Comparison of ENCODE assay signal across 27 mouse cellular contexts in the genomic region with DNA sequence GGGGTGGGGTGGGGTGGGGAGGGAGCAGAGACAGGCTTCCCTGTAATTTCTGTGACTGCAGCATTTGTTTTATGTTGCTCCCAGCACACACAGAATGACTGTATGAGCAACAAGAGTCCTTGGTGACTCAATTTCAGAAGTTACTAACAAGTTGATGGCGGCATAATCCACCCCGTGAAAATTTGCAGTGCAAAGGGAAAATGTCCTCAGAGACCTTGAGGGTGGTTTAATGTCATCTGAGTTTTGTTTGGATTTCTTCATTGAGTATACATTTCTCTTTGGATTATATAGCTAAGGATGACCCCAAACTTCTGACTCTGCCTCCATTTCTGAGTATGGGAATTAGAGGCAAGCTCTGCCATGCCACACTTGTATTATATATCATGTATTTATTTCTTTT. TPM values are rescaled to one million over a fixed set of nuclear protein-coding genes. Genes with fewer than 3 reads are reported as not detected.
DNase-seq lines count a peak whose midpoint lies in the region; ATAC-seq and TF ChIP-seq lines count a peak whose summit lies in the region.
"Had no signal": no experiment of that assay in that cellular context is flagged by ENCODE, and none has a peak within 500 bp of the region (broad histone marks: within the 10 kb centered on the region; RNA-seq: fewer than 3 reads in every experiment).

Gene Olfr769 (minus strand): TSS at position 101 of the 400 bp plus-strand sequence.

- TF ChIP-seq CTCF in liver, postnatal 0 days (IDR thresholded peaks at IDR 0.05; ENCODE audit: low read depth) = no peak

- no peak for TF ChIP-seq EP300 in liver, postnatal 0 days (IDR thresholded peaks at IDR 0.05; ENCODE audit: low read depth)

- DNase-seq in adrenal gland, adult 2 months = peak; percentile 30
- DNase-seq in adrenal gland, postnatal 4 days (ENCODE audit: low spot score in 2 of 2) = no peak
- peak; percentile 4 for DNase-seq in adrenal gland, postnatal 14 days
- no peak for DNase-seq in adrenal gland, postnatal 10 days
- peak; percentile 0 for DNase-seq in brain, adult 2 months (ENCODE audit: low read depth, low spot score)
- no peak for DNase-seq in liver, postnatal 0 days
- DNase-seq: cerebellum, adult 11 months; cerebellum, adult 18-20 months; cerebellum, adult 8-10 months; cerebellum, adult 9-11 months; cerebellum, postnatal 14 days; cerebellum, postnatal 36 days; embryo, embryonic 11 days had no signal

- 87% methylated on average over 2 of the region's 2 CpGs for WGBS in liver, postnatal 0 days (ENCODE audit: insufficient replicate concordance)

- no peak within 1 kb of the TSS for H3K4me2 ChIP-seq in liver, postnatal 0 days (ENCODE audit: low read depth, low read length)
- H3K4me2 ChIP-seq: embryonic facial prominence, embryonic 13.5 days; embryonic facial prominence, embryonic 15.5 days; forebrain, embryonic 12.5 days had no signal

- H3K27me3 ChIP-seq in liver, postnatal 0 days (ENCODE audit: insufficient read depth, low read length) = no peaks in the 10 kb centered on the region
- H3K27me3 ChIP-seq: embryonic facial prominence, embryonic 13.5 days; embryonic facial prominence, embryonic 15.5 days; forebrain, embryonic 12.5 days had no signal

- no peaks in the 10 kb centered on the region for H3K9me3 ChIP-seq in liver, postnatal 0 days (ENCODE audit: low read length)
- H3K9me3 ChIP-seq: embryonic facial prominence, embryonic 13.5 days; embryonic facial prominence, embryonic 15.5 days; forebrain, embryonic 10.5 days; forebrain, embryonic 12.5 days had no signal

- no peaks in the 10 kb centered on the region for H3K4me1 ChIP-seq in liver, postnatal 0 days (ENCODE audit: insufficient read depth)
- H3K4me1 ChIP-seq: embryonic facial prominence, embryonic 13.5 days; embryonic facial prominence, embryonic 15.5 days; forebrain, embryonic 10.5 days; forebrain, embryonic 12.5 days had no signal

- H3K27ac ChIP-seq in liver, postnatal 0 days (ENCODE audit: low read depth) = no peak within 1 kb of the TSS
- H3K27ac ChIP-seq: embryonic facial prominence, embryonic 13.5 days; embryonic facial prominence, embryonic 15.5 days; forebrain, embryonic 10.5 days; forebrain, embryonic 12.5 days had no signal

- no peak within 1 kb of the TSS for H3K4me3 ChIP-seq in liver, postnatal 0 days (ENCODE audit: low read depth, low read length)
- H3K4me3 ChIP-seq: embryonic facial prominence, embryonic 13.5 days; embryonic facial prominence, embryonic 15.5 days; erythroblast, embryonic 14.5 days; forebrain, embryonic 10.5 days; forebrain, embryonic 12.5 days had no signal

- no peaks in the 10 kb centered on the region for H3K36me3 ChIP-seq in liver, postnatal 0 days (replicated peaks; ENCODE audit: insufficient read depth, low read length)
- H3K36me3 ChIP-seq: embryonic facial prominence, embryonic 13.5 days; embryonic facial prominence, embryonic 15.5 days; forebrain, embryonic 10.5 days; forebrain, embryonic 12.5 days had no signal

- no peak within 1 kb of the TSS for H3K9ac ChIP-seq in liver, postnatal 0 days (replicated peaks)
- H3K9ac ChIP-seq: embryonic facial prominence, embryonic 13.5 days; embryonic facial prominence, embryonic 15.5 days; forebrain, embryonic 12.5 days had no signal

- no peak for ATAC-seq in liver, postnatal 0 days
- ATAC-seq: forebrain, embryonic 14.5 days; forebrain, embryonic 16.5 days had no signal

RNA-seq across cellular contexts. Expression of gene Olfr769, which starts in this region (rescaled TPM):
- not detected for total RNA-seq in adrenal gland, adult 2 months (2021)
- not detected in 2 replicates for polyA plus RNA-seq in adrenal gland, adult 2 months (2012; rRNA removed)
- not detected for total RNA-seq in adrenal gland, postnatal 4 days (2021)
- total RNA-seq in adrenal gland, postnatal 14 days (2021) = not detected in 2 replicates
- not detected for total RNA-seq in adrenal gland, postnatal 10 days (2021)
- not detected in 2 replicates for polyA plus RNA-seq in liver, postnatal 0 days (2015; fragmentation: Nextera tagmentation; extraction: Ambion mirVana)
- total RNA-seq: common myeloid progenitor, adult 5-6 weeks; ES-E14; MEL had no signal
- polyA plus RNA-seq: brain, embryonic 14.5 days; C2C12; embryonic facial prominence, embryonic 11.5 days; embryonic facial prominence, embryonic 13.5 days; embryonic facial prominence, embryonic 15.5 days; erythroblast, embryonic 14.5 days; forebrain, embryonic 10.5 days; forebrain, embryonic 12.5 days; forebrain, embryonic 14.5 days; forebrain, embryonic 16.5 days; frontal cortex, adult 2 months had no signal

Comparison
In these comparisons a context has a peak if more than half of its experiments do, and no peak if none do; other contexts are left out.
1. Peak in DNase-seq in adrenal gland, adult 2 months; RNA of the gene not detected or under 1 TPM.
2. Peak in DNase-seq in adrenal gland, postnatal 14 days; RNA of the gene not detected or under 1 TPM.